Mouse (Mus musculus) CH12.LX (cell line): ENCODE results near the gene Galnt18.

Experiments used
- CTCF ChIP-seq, 2 experiments: IDR thresholded peaks in 1 of 2; conservative IDR thresholded peaks in 1 of 2; 2 replicates each; pipeline ENCODE4 v1.5.1; 2011 to 2012; ENCODE audit warnings: low read depth in 2 of 2, low read length in 2 of 2, improper control_type of control experiment in 1 of 2, inconsistent platforms in 1 of 2, mild to moderate bottlenecking in 1 of 2, moderate library complexity in 1 of 2
- E2F4 ChIP-seq: IDR thresholded peaks from 2 replicates; pipeline ENCODE4 v1.6.1; 2011; ENCODE audit warnings: low read depth, low read length, improper control_type of control experiment; ENCODE audit not compliant: insufficient replicate concordance
- ELF1 ChIP-seq: IDR thresholded peaks from 2 replicates; pipeline ENCODE4 v1.6.1; 2014; ENCODE audit warnings: low read depth, mild to moderate bottlenecking, inconsistent platforms, low read length, improper control_type of control experiment
- HCFC1 ChIP-seq: IDR thresholded peaks from 2 replicates; pipeline ENCODE4 v1.6.1; 2012; ENCODE audit warnings: low read depth, mild to moderate bottlenecking, inconsistent platforms, low read length, improper control_type of control experiment
- PAX5 ChIP-seq: IDR thresholded peaks from 2 replicates; pipeline ENCODE4 v1.6.1; 2012; ENCODE audit warnings: low read length, inconsistent platforms, mixed read lengths
- POLR2A ChIP-seq: IDR thresholded peaks from 2 replicates; pipeline ENCODE4 v1.6.1; 2011; ENCODE audit warnings: low read depth, mild to moderate bottlenecking, improper control_type of control experiment, low read length
- TBP ChIP-seq: conservative IDR thresholded peaks from 2 replicates; pipeline ENCODE4 v1.6.1; 2011; ENCODE audit warnings: low read depth, low read length, improper control_type of control experiment
- TCF12 ChIP-seq: IDR thresholded peaks from 2 replicates; pipeline ENCODE4 v1.6.1; 2014; ENCODE audit warnings: low read depth, mild to moderate bottlenecking, inconsistent platforms, low read length, improper control_type of control experiment
- UBTF ChIP-seq: IDR thresholded peaks from 2 replicates; pipeline ENCODE4 v1.6.1; 2012; ENCODE audit warnings: low read depth, mild to moderate bottlenecking, inconsistent platforms, low read length, improper control_type of control experiment, moderate library complexity
- ZC3H11A ChIP-seq: IDR thresholded peaks from 2 replicates; pipeline ENCODE4 v1.6.1; 2012; ENCODE audit warnings: low read depth, mild to moderate bottlenecking, inconsistent platforms, low read length, improper control_type of control experiment

GRCm38 (mm10) chr7:111497191-111497590, 282.6 kb downstream of the Galnt18 start:
- TF ChIP-seq CTCF (conservative IDR thresholded peaks at IDR 0.05 in 1 of 2, IDR thresholded peaks at IDR 0.05 in 1 of 2; ENCODE audit: low read depth in 2 of 2, low read length in 2 of 2), result no peak
- TF ChIP-seq HCFC1, result no peak
- no peak for TF ChIP-seq E2F4
- no peak for TF ChIP-seq POLR2A
- no peak for TF ChIP-seq ZC3H11A
- no peak for TF ChIP-seq TBP
- no peak for TF ChIP-seq PAX5
- TF ChIP-seq UBTF, result no peak
- no peak for TF ChIP-seq TCF12
- TF ChIP-seq ELF1, result no peak
